Mouse (Mus musculus) limb, embryonic 11.5 days (tissue): Measurements from ENCODE around the gene Smarcc1. TPM values are rescaled to one million over a fixed set of nuclear protein-coding genes. Genes with fewer than 3 reads are reported as not detected.

Source experiments
- microRNA-seq: library from miRNA; unstranded; fragments of <30 nt; microRNA quantifications from one replicate; pipeline ENCODE4, GENCODE M21; 2016
- polyA plus RNA-seq: library from polyadenylated mRNA; unstranded; fragments of >200 nt; fragmentation: Nextera tagmentation; extraction: Ambion mirVana; gene quantifications from 2 replicates; pipeline ENCODE4 v1.2.1, GENCODE M21; 2014

Smarcc1 gene
- polyA plus RNA-seq, 1 experiment from 2014 or later = 217 TPM

Small RNAs within 50 kb of the gene (microRNA-seq; reads per million reads assigned to microRNA genes)
- 148 reads per million, percentile 54 among the genes with 10 or more reads in this experiment for gene Mir6236

Other genes with a start within 250 kb of the Smarcc1 start
- 42.8 and 50.2 TPM in 2 replicates for gene Cdc25a, start 242.1 kb upstream of the Smarcc1 start, polyA plus RNA-seq
- 38.5 and 43.6 TPM in 2 replicates for gene Map4, start 186.2 kb upstream of the Smarcc1 start, polyA plus RNA-seq
- 179 and 190 TPM in 2 replicates for gene Dhx30, start 122 bp downstream of the Smarcc1 start, polyA plus RNA-seq
- gene Cspg5, start 126.1 kb downstream of the Smarcc1 start, polyA plus RNA-seq = 0.32 and 0.35 TPM in 2 replicates
- 41.5 and 44.7 TPM in 2 replicates for gene Elp6, start 187.5 kb downstream of the Smarcc1 start, polyA plus RNA-seq
- gene Scap, start 215.6 kb downstream of the Smarcc1 start, polyA plus RNA-seq = 22.1 and 23.9 TPM in 2 replicates